In genomic region chr3:144238482-144238881, GRCm38 (mm10) we compare ENCODE assay signal across 17 mouse cellular contexts.
"Had no signal": no experiment of that assay in that cellular context is flagged by ENCODE, and none has a peak within 500 bp of the region (broad histone marks: within the 10 kb centered on the region; RNA-seq: fewer than 3 reads in every experiment).

No protein-coding gene starts in this region.

- H3K4me2 ChIP-seq: liver, embryonic 13.5 days; midbrain, embryonic 12.5 days; midbrain, embryonic 15.5 days; neural tube, embryonic 13.5 days had no signal

- H3K27me3 ChIP-seq: liver, embryonic 13.5 days; midbrain, embryonic 12.5 days; midbrain, embryonic 15.5 days; neural tube, embryonic 13.5 days had no signal

- H3K4me3 ChIP-seq: layer of hippocampus, adult 2 months; left cerebral cortex, adult 2 months; liver, embryonic 13.5 days; midbrain, embryonic 12.5 days; midbrain, embryonic 15.5 days; myocyte; neural tube, embryonic 13.5 days had no signal

- DNase-seq: kidney, adult 18-20 months; kidney, postnatal 25 days; layer of hippocampus, postnatal 36 days; liver, embryonic 13.5 days; lung, adult 2 months; lung, postnatal 14 days; thymus, adult 18-20 months; thymus, postnatal 36 days had no signal

- H3K9ac ChIP-seq: liver, embryonic 13.5 days; midbrain, embryonic 12.5 days; midbrain, embryonic 15.5 days; neural tube, embryonic 13.5 days had no signal

- H3K9me3 ChIP-seq: liver, embryonic 13.5 days; midbrain, embryonic 12.5 days; midbrain, embryonic 15.5 days; neural tube, embryonic 13.5 days had no signal

- ATAC-seq: intestine, embryonic 16.5 days; midbrain, embryonic 15.5 days had no signal

- H3K4me1 ChIP-seq: liver, embryonic 13.5 days; midbrain, embryonic 12.5 days; midbrain, embryonic 15.5 days; neural tube, embryonic 13.5 days had no signal

- H3K27ac ChIP-seq: kidney, postnatal 0 days; layer of hippocampus, adult 2 months; left cerebral cortex, adult 2 months; liver, embryonic 13.5 days; macrophage; midbrain, embryonic 12.5 days; midbrain, embryonic 15.5 days; neural tube, embryonic 13.5 days had no signal

- H3K36me3 ChIP-seq: liver, embryonic 13.5 days; midbrain, embryonic 12.5 days; midbrain, embryonic 15.5 days; neural tube, embryonic 13.5 days had no signal
